26 mouse cellular contexts compared by ENCODE assay signal in genomic region chr11:98520468-98520867, GRCm38 (mm10). TPM values are rescaled to one million over a fixed set of nuclear protein-coding genes. Genes with fewer than 3 reads are reported as not detected.
DNase-seq lines count a peak whose midpoint lies in the region; ATAC-seq and TF ChIP-seq lines count a peak whose summit lies in the region.
"Had no signal": no experiment of that assay in that cellular context is flagged by ENCODE, and none has a peak within 500 bp of the region (broad histone marks: within the 10 kb centered on the region; RNA-seq: fewer than 3 reads in every experiment).

No protein-coding gene starts in this region.

- H3K27me3 ChIP-seq in lung, embryonic 16.5 days (ENCODE audit: control insufficient read depth, insufficient read depth, low read depth, low read length) = no peaks in the 10 kb centered on the region
- H3K27me3 ChIP-seq in embryonic facial prominence, embryonic 11.5 days (ENCODE audit: control insufficient read depth, insufficient read depth, low read length) = no peaks in the 10 kb centered on the region
- H3K27me3 ChIP-seq in limb, embryonic 14.5 days (ENCODE audit: control insufficient read depth, insufficient read depth, low read length) = no peaks in the 10 kb centered on the region
- H3K27me3 ChIP-seq in thymus, adult 2 months (ENCODE audit: control insufficient read depth, insufficient read depth, low read length) = no peaks in the 10 kb centered on the region
- H3K27me3 ChIP-seq: embryonic facial prominence, embryonic 12.5 days; hindbrain, embryonic 12.5 days; liver, embryonic 13.5 days; neural tube, embryonic 12.5 days had no signal

- no peaks in the 10 kb centered on the region for H3K36me3 ChIP-seq in lung, embryonic 16.5 days (ENCODE audit: control insufficient read depth, insufficient read depth, low read length)
- H3K36me3 ChIP-seq in embryonic facial prominence, embryonic 11.5 days (replicated peaks; ENCODE audit: control insufficient read depth, insufficient read depth, low read depth, low read length) = no peaks in the 10 kb centered on the region
- no peaks in the 10 kb centered on the region for H3K36me3 ChIP-seq in limb, embryonic 14.5 days (ENCODE audit: control insufficient read depth, insufficient read depth, low read length)
- H3K36me3 ChIP-seq in thymus, adult 2 months (ENCODE audit: control insufficient read depth, insufficient read depth, low read length) = peaks cover 22% of the 10 kb centered on the region
- H3K36me3 ChIP-seq: embryonic facial prominence, embryonic 12.5 days; hindbrain, embryonic 12.5 days; liver, embryonic 13.5 days; neural tube, embryonic 12.5 days had no signal

- no peak for TF ChIP-seq CTCF in thymus, adult 2 months (IDR thresholded peaks at IDR 0.05; ENCODE audit: borderline replicate concordance, control insufficient read depth, extremely low read depth, insufficient read depth, low read length, poor library complexity)

- WGBS in lung, embryonic 16.5 days = 15% methylated on average over 10 of the region's 10 CpGs
- 29% methylated on average over 10 of the region's 10 CpGs for WGBS in embryonic facial prominence, embryonic 11.5 days
- WGBS in limb, embryonic 14.5 days = 23% methylated on average over 10 of the region's 10 CpGs
- 87% methylated on average over 10 of the region's 10 CpGs for WGBS in thymus, adult 2 months

- H3K4me1 ChIP-seq in lung, embryonic 16.5 days (replicated peaks; ENCODE audit: control insufficient read depth, insufficient read depth, low read length) = no peaks in the 10 kb centered on the region
- no peaks in the 10 kb centered on the region; the same call in 1 of the 2 replicates for H3K4me1 ChIP-seq in embryonic facial prominence, embryonic 11.5 days (ENCODE audit: control insufficient read depth, insufficient read depth, low read length)
- H3K4me1 ChIP-seq in limb, embryonic 14.5 days (ENCODE audit: control insufficient read depth, insufficient read depth, low read length) = peaks cover 6% of the 10 kb centered on the region
- peaks cover 11% of the 10 kb centered on the region for H3K4me1 ChIP-seq in thymus, adult 2 months (replicated peaks; ENCODE audit: control insufficient read depth, insufficient read depth, low read length)
- H3K4me1 ChIP-seq: hindbrain, embryonic 12.5 days; liver, embryonic 13.5 days; megakaryocyte, embryonic 14.5 days; neural tube, embryonic 12.5 days had no signal

- TF ChIP-seq POLR2A in limb, embryonic 14.5 days (IDR thresholded peaks at IDR 0.05; ENCODE audit: borderline replicate concordance, extremely low read depth, insufficient read depth, insufficient read length) = no peak
- no peak for TF ChIP-seq POLR2A in thymus, adult 2 months (IDR thresholded peaks at IDR 0.05; ENCODE audit: control insufficient read depth, extremely low read depth, insufficient read depth, low read length, poor library complexity)

- peak; percentile 21 for DNase-seq in embryo, embryonic 11 days
- no peak for DNase-seq in embryo, embryonic 10 days (ENCODE audit: low spot score)
- no peak for DNase-seq in lung, postnatal 14 days
- peak; percentile 56 for DNase-seq in embryonic facial prominence, embryonic 11.5 days (ENCODE audit: low spot score)
- DNase-seq in limb, embryonic 14.5 days (ENCODE audit: low spot score) = peak; percentile 39
- no peak for DNase-seq in liver
- no peak for DNase-seq in thymus, adult 2 months
- DNase-seq: adrenal gland, postnatal 10 days; cerebellum, adult 18-20 months; cerebellum, postnatal 25 days; gastrocnemius, postnatal 25 days; heart, adult 2 months; kidney, adult 11 months; left cerebral cortex, postnatal 4 days; liver, embryonic 13.5 days; midbrain, embryonic 14.5 days; right cerebral cortex, postnatal 14 days had no signal

- no peak overlapping the region for H3K9ac ChIP-seq in lung, embryonic 16.5 days (ENCODE audit: low read length)
- H3K9ac ChIP-seq in embryonic facial prominence, embryonic 11.5 days (replicated peaks; ENCODE audit: low read length) = no peak overlapping the region
- no peak overlapping the region for H3K9ac ChIP-seq in limb, embryonic 14.5 days (ENCODE audit: low read depth, low read length, severe bottlenecking)
- H3K9ac ChIP-seq: embryonic facial prominence, embryonic 12.5 days; hindbrain, embryonic 12.5 days; liver, embryonic 13.5 days; neural tube, embryonic 12.5 days had no signal

- no peak overlapping the region for H3K27ac ChIP-seq in lung, embryonic 16.5 days (ENCODE audit: low read length)
- H3K27ac ChIP-seq in embryonic facial prominence, embryonic 11.5 days (replicated peaks; ENCODE audit: low read depth, low read length) = no peak overlapping the region
- H3K27ac ChIP-seq in limb, embryonic 14.5 days (replicated peaks; ENCODE audit: low read depth, low read length) = no peak overlapping the region
- no peak overlapping the region for H3K27ac ChIP-seq in thymus, adult 2 months (ENCODE audit: control insufficient read depth, insufficient read depth, low read length)
- H3K27ac ChIP-seq: embryonic facial prominence, embryonic 12.5 days; heart, adult 2 months; hindbrain, embryonic 12.5 days; kidney, postnatal 0 days; left cerebral cortex, adult 2 months; liver, embryonic 13.5 days; neural tube, embryonic 12.5 days had no signal

- no peaks in the 10 kb centered on the region for H3K9me3 ChIP-seq in lung, embryonic 16.5 days (ENCODE audit: control insufficient read depth, low read length)
- H3K9me3 ChIP-seq in embryonic facial prominence, embryonic 11.5 days (replicated peaks; ENCODE audit: control insufficient read depth, low read length) = no peaks in the 10 kb centered on the region
- H3K9me3 ChIP-seq in limb, embryonic 14.5 days (ENCODE audit: control insufficient read depth, low read length) = no peaks in the 10 kb centered on the region
- H3K9me3 ChIP-seq: embryonic facial prominence, embryonic 12.5 days; hindbrain, embryonic 12.5 days; liver, embryonic 13.5 days; megakaryocyte, embryonic 14.5 days; neural tube, embryonic 12.5 days had no signal

- ATAC-seq in lung, embryonic 16.5 days (ENCODE audit: low read depth) = 0 out of 2 replicates have a peak, but pooled peaks have one; percentile 38
- no peak for ATAC-seq in embryonic facial prominence, embryonic 11.5 days (replicated peaks; ENCODE audit: insufficient number of reproducible peaks, low FRiP score, low TSS enrichment, low read depth)
- no peak for ATAC-seq in limb, embryonic 14.5 days (ENCODE audit: low FRiP score, low read depth)
- ATAC-seq: forebrain, embryonic 14.5 days had no signal

- no peak overlapping the region for H3K4me3 ChIP-seq in lung, embryonic 16.5 days (ENCODE audit: low read length)
- no peak overlapping the region for H3K4me3 ChIP-seq in embryonic facial prominence, embryonic 11.5 days (ENCODE audit: low read depth, low read length)
- H3K4me3 ChIP-seq in limb, embryonic 14.5 days (replicated peaks; ENCODE audit: low read length) = no peak overlapping the region
- no peak overlapping the region for H3K4me3 ChIP-seq in thymus, adult 2 months (ENCODE audit: control insufficient read depth, insufficient read depth, low read length)
- H3K4me3 ChIP-seq: embryonic facial prominence, embryonic 12.5 days; heart, adult 2 months; hindbrain, embryonic 12.5 days; left cerebral cortex, adult 2 months; liver, embryonic 13.5 days; megakaryocyte, embryonic 14.5 days; neural tube, embryonic 12.5 days had no signal

- H3K4me2 ChIP-seq in lung, embryonic 16.5 days (ENCODE audit: low read depth, low read length) = no peak overlapping the region
- no peak overlapping the region for H3K4me2 ChIP-seq in embryonic facial prominence, embryonic 11.5 days (ENCODE audit: low read depth, low read length)
- no peak overlapping the region for H3K4me2 ChIP-seq in limb, embryonic 14.5 days (replicated peaks; ENCODE audit: low read depth, low read length, severe bottlenecking)
- H3K4me2 ChIP-seq: embryonic facial prominence, embryonic 12.5 days; hindbrain, embryonic 12.5 days; liver, embryonic 13.5 days; neural tube, embryonic 12.5 days had no signal

RNA-seq across cellular contexts. Expression of gene Ikzf3, which starts 25.4 kb away (rescaled TPM):
- 0.33 and 1.1 TPM in 2 replicates for polyA plus RNA-seq in lung, embryonic 16.5 days (2015; fragmentation: Nextera tagmentation; extraction: Ambion mirVana)
- 0.07 TPM in 1 of 2 replicates, not detected in the other for polyA plus RNA-seq in embryonic facial prominence, embryonic 11.5 days (2014; fragmentation: Nextera tagmentation; extraction: Ambion mirVana)
- 0.45 and 0.46 TPM in 2 replicates for polyA plus RNA-seq in limb, embryonic 14.5 days (2012; rRNA removed)
- 0.23 and 0.61 TPM in 2 replicates for polyA plus RNA-seq in limb, embryonic 14.5 days (2014; fragmentation: Nextera tagmentation; extraction: Ambion mirVana)
- 143 and 183 TPM in 2 replicates for polyA plus RNA-seq in thymus, adult 2 months (2012; rRNA removed)
- polyA plus RNA-seq: forebrain, embryonic 14.5 days; heart, embryonic 14.5 days; hindbrain, embryonic 12.5 days; midbrain, embryonic 14.5 days had no signal

RNA-seq across cellular contexts. Expression of gene Zpbp2, which starts 30.4 kb away (rescaled TPM):
- polyA plus RNA-seq in lung, embryonic 16.5 days (2015; fragmentation: Nextera tagmentation; extraction: Ambion mirVana) = 0.18 TPM in 1 of 2 replicates, not detected in the other
- polyA plus RNA-seq in embryonic facial prominence, embryonic 11.5 days (2014; fragmentation: Nextera tagmentation; extraction: Ambion mirVana) = 0.24 TPM in 1 of 2 replicates, not detected in the other
- polyA plus RNA-seq in limb, embryonic 14.5 days (2012; rRNA removed) = 0.43 TPM in 1 of 2 replicates, not detected in the other
- 0.21 TPM in 1 of 2 replicates, not detected in the other for polyA plus RNA-seq in limb, embryonic 14.5 days (2014; fragmentation: Nextera tagmentation; extraction: Ambion mirVana)
- polyA plus RNA-seq in thymus, adult 2 months (2012; rRNA removed) = 1.1 and 1.2 TPM in 2 replicates
- polyA plus RNA-seq: embryonic facial prominence, embryonic 12.5 days; forebrain, embryonic 14.5 days; heart, adult 2 months; midbrain, embryonic 14.5 days; neural tube, embryonic 12.5 days had no signal

Comparison
In these comparisons a context has a peak if more than half of its experiments do, and no peak if none do; other contexts are left out.
1. DNase-seq: peak in embryo, embryonic 11 days (single experiment), embryonic facial prominence, embryonic 11.5 days (single experiment) and limb, embryonic 14.5 days (single experiment); none in embryo, embryonic 10 days (single experiment), lung, postnatal 14 days (single experiment), liver (single experiment) and thymus, adult 2 months (single experiment).
2. RNA of gene Ikzf3, which starts 25.4 kb away (polyA plus RNA-seq): 143 to 183 TPM in thymus, adult 2 months; 0.23 to 0.61 TPM in limb, embryonic 14.5 days, 0.33 to 1.1 TPM in lung, embryonic 16.5 days and 0.07 TPM in embryonic facial prominence, embryonic 11.5 days; every median in the first group is over 10 times any median in the second.